Comparison of ENCODE assay signal across 13 mouse cellular contexts in genomic region chr9:122156389-122157078, GRCm38 (mm10). TPM values are rescaled to one million over a fixed set of nuclear protein-coding genes. Genes with fewer than 3 reads are reported as not detected.
A peak's percentile ranks its signal among the peaks of the same experiment; 100 is the strongest.
DNase-seq lines count a peak whose midpoint lies in the region; ATAC-seq and TF ChIP-seq lines count a peak whose summit lies in the region.
"Had no signal": no experiment of that assay in that cellular context is flagged by ENCODE, and none has a peak within 500 bp of the region (broad histone marks: within the 10 kb centered on the region; RNA-seq: fewer than 3 reads in every experiment).

No protein-coding gene starts in this region.

- TF ChIP-seq CTCF in layer of hippocampus, adult 2 months (conservative IDR thresholded peaks at IDR 0.05): peak; percentile 75
- TF ChIP-seq CTCF in CH12.LX (conservative IDR thresholded peaks at IDR 0.05 in 1 of 2, IDR thresholded peaks at IDR 0.05 in 1 of 2; ENCODE audit: low read depth in 2 of 2, low read length in 2 of 2): peak; percentile 30 to 44; a peak in 2 of 4 replicates
- peak; percentile 46; the same call in 1 of the 2 replicates for TF ChIP-seq CTCF in embryonic fibroblast, embryonic 13.5 days (IDR thresholded peaks at IDR 0.05; ENCODE audit: borderline replicate concordance, insufficient read depth, low read length)

- H3K4me3 ChIP-seq in layer of hippocampus, adult 2 months: no peak overlapping the region
- no peak overlapping the region for H3K4me3 ChIP-seq in CH12.LX (replicated peaks in 1 of 3; ENCODE audit: low read depth in 2 of 3, low read length in 2 of 3, poor library complexity in 1 of 3)
- H3K4me3 ChIP-seq in embryonic fibroblast, embryonic 13.5 days (ENCODE audit: insufficient read depth, low read length): no peak overlapping the region
- H3K4me3 ChIP-seq in hindbrain, embryonic 13.5 days: no peak overlapping the region
- H3K4me3 ChIP-seq: embryonic facial prominence, embryonic 15.5 days; heart, embryonic 13.5 days; limb, embryonic 10.5 days; myocyte had no signal

- no peak for TF ChIP-seq RAD21 in CH12.LX (IDR thresholded peaks at IDR 0.05; ENCODE audit: low read depth, low read length)

- DNase-seq in layer of hippocampus, adult 2 months (ENCODE audit: low spot score in 2 of 2): no peak
- no peak for DNase-seq in layer of hippocampus, adult 11-12 months (ENCODE audit: low spot score)
- DNase-seq in B cell, adult 2 months: peak; percentile 29 to 40
- DNase-seq in CH12.LX (ENCODE audit: extremely low read depth): no peak
- DNase-seq in MN1 (ENCODE audit: low spot score): no peak
- DNase-seq: adrenal gland, postnatal 36 days had no signal

- no peak for ATAC-seq in hindbrain, embryonic 13.5 days (ENCODE audit: low FRiP score)

- no peaks in the 10 kb centered on the region for H3K79me2 ChIP-seq in CH12.LX (replicated peaks; ENCODE audit: control insufficient read depth, extremely low read depth, insufficient read depth, poor library complexity, severe bottlenecking)

- peaks cover 4% of the 10 kb centered on the region for H3K9me3 ChIP-seq in CH12.LX (replicated peaks; ENCODE audit: low read length)
- H3K9me3 ChIP-seq in hindbrain, embryonic 13.5 days: no peaks in the 10 kb centered on the region
- H3K9me3 ChIP-seq: embryonic facial prominence, embryonic 15.5 days; heart, embryonic 13.5 days; limb, embryonic 10.5 days had no signal

- no peak overlapping the region for H3K4me2 ChIP-seq in CH12.LX (ENCODE audit: insufficient read depth, low read depth, poor library complexity, severe bottlenecking)
- no peak overlapping the region for H3K4me2 ChIP-seq in hindbrain, embryonic 13.5 days
- H3K4me2 ChIP-seq: embryonic facial prominence, embryonic 15.5 days; heart, embryonic 13.5 days had no signal

- H3K36me3 ChIP-seq in CH12.LX (replicated peaks in 1 of 2; ENCODE audit: control insufficient read depth in 1 of 2, insufficient read depth in 1 of 2, low read length in 1 of 2): peaks cover 25 to 37% of the 10 kb centered on the region in 2 experiments
- H3K36me3 ChIP-seq in hindbrain, embryonic 13.5 days: peaks cover 39% of the 10 kb centered on the region

- 93% methylated on average over 5 of the region's 5 CpGs for WGBS in hindbrain, embryonic 13.5 days

- TF ChIP-seq POLR2A in CH12.LX (IDR thresholded peaks at IDR 0.05; ENCODE audit: low read depth, low read length): no peak
- no peak for TF ChIP-seq POLR2A in embryonic fibroblast, embryonic 13.5 days (IDR thresholded peaks at IDR 0.05; ENCODE audit: low read depth, low read length)

- in situ Hi-C loops in CH12.LX (cut with MboI; ENCODE audit: low pct_ligation_motif_present, low pct_unique_long_range_greater_than_20kb, low sequenced_read_pairs): no loop called here

- peaks cover 0 to 4% of the 10 kb centered on the region in 2 experiments; a peak in 1 of 4 replicates for H3K4me1 ChIP-seq in CH12.LX (ENCODE audit: control insufficient read depth in 1 of 2, insufficient read depth in 2 of 2)
- no peaks in the 10 kb centered on the region for H3K4me1 ChIP-seq in embryonic fibroblast, embryonic 13.5 days (ENCODE audit: control insufficient read depth, insufficient read depth, low read length)
- 0 out of 2 replicates have a peak, but pooled peaks cover 3% of the 10 kb centered on the region for H3K4me1 ChIP-seq in hindbrain, embryonic 13.5 days (replicated peaks)
- H3K4me1 ChIP-seq: embryonic facial prominence, embryonic 15.5 days; limb, embryonic 10.5 days had no signal

- H3K27ac ChIP-seq in layer of hippocampus, adult 2 months: no peak overlapping the region
- H3K27ac ChIP-seq in CH12.LX (ENCODE audit: insufficient read depth, low read depth): no peak overlapping the region
- no peak overlapping the region for H3K27ac ChIP-seq in embryonic fibroblast, embryonic 13.5 days (ENCODE audit: insufficient read depth, low read length)
- H3K27ac ChIP-seq in hindbrain, embryonic 13.5 days: no peak overlapping the region
- H3K27ac ChIP-seq: embryonic facial prominence, embryonic 15.5 days; heart, embryonic 13.5 days; limb, embryonic 10.5 days; macrophage had no signal

- TF ChIP-seq EP300 in CH12.LX (IDR thresholded peaks at IDR 0.05; ENCODE audit: low read length): no peak

- dilution Hi-C loops in CH12.LX (cut with MboI; ENCODE audit: extremely low pct_ligation_motif_present, extremely low pct_unique_long_range_greater_than_20kb, low sequenced_read_pairs): no loop called here

- H3K9ac ChIP-seq in CH12.LX (ENCODE audit: insufficient read depth, low read depth): no peak overlapping the region
- H3K9ac ChIP-seq in hindbrain, embryonic 13.5 days: no peak overlapping the region
- H3K9ac ChIP-seq: embryonic facial prominence, embryonic 15.5 days; heart, embryonic 13.5 days had no signal

- no peaks in the 10 kb centered on the region for H3K27me3 ChIP-seq in CH12.LX (replicated peaks)
- no peaks in the 10 kb centered on the region for H3K27me3 ChIP-seq in hindbrain, embryonic 13.5 days
- H3K27me3 ChIP-seq: embryonic facial prominence, embryonic 15.5 days; heart, embryonic 13.5 days had no signal

TF ChIP-seq in CH12.LX, 34 proteins besides CTCF, POLR2A, EP300 and RAD21:
- TF ChIP-seq NELFE (IDR thresholded peaks at IDR 0.05; ENCODE audit: low read depth, low read length) (no peak), SMC3 (IDR thresholded peaks at IDR 0.05; ENCODE audit: low read depth, low read length) (peak; percentile 11; the same call in 1 of the 2 replicates)

RNA-seq across cellular contexts. Expression of gene Snrk, which starts 39.5 kb away (rescaled TPM):
- total RNA-seq in layer of hippocampus, adult 2 months (2021): 100 to 1,000 TPM; 103 to 105 TPM
- 10.5 and 13.1 TPM in 2 replicates for total RNA-seq in CH12.LX (2012; rRNA removed)
- total RNA-seq in CH12.LX (2014; rRNA removed): 6.0 and 6.1 TPM in 2 replicates
- polyA plus RNA-seq in CH12.LX (2012; ENCODE audit: insufficient read length, low read depth): 6.7 and 7.0 TPM in 2 replicates
- polyA plus RNA-seq in embryonic fibroblast, embryonic 13.5 days (2011; ENCODE audit: insufficient read length, low read depth, missing spikeins): 48.8 and 51.2 TPM in 2 replicates
- 56.2 and 61.3 TPM in 2 replicates for polyA plus RNA-seq in hindbrain, embryonic 13.5 days (2015; fragmentation: Nextera tagmentation; extraction: Ambion mirVana)

Comparison
In these comparisons a context has a peak if more than half of its experiments do, and no peak if none do; other contexts are left out.
1. DNase-seq: peak in B cell, adult 2 months (2 of 2); none in layer of hippocampus, adult 2 months (0 of 2), layer of hippocampus, adult 11-12 months (single experiment), CH12.LX (single experiment) and MN1 (single experiment).
2. Peak in every context shown above with its lines, with median percentiles within 50 percentile points of each other: CTCF ChIP-seq.